Mouse (Mus musculus): ENCODE measurements around the gene Arhgap19. TPM values are rescaled to one million over a fixed set of nuclear protein-coding genes. Genes with fewer than 3 reads are reported as not detected.

The Arhgap19 gene
- polyA plus RNA-seq, 1 experiment: 3.0 TPM

DNA sequence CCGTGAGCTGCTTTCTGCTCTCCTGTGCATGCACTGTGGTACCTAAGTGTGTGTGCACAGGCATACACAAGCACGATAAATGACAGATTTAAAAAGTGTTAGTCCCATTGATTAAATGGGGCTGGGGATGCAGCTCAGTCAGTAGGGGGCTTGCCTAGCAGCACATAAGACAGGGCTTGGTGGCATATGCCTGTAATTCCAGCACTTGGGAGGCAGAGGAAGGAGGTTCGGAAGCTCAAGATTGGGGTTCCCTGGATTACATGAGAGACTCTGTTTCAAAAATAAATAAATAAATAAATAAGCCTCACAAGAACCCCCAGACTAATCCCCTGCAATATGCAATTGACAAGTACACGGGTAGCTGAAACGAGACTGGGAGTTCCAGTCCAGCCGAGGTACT lies 1.4 kb downstream of the Arhgap19 start:
- DNase-seq (ENCODE audit: low read depth): no peak

- no peak for DNase-seq (ENCODE audit: low read depth)
These were observed 4.3 kb downstream of the Arhgap19 start for GRCm38 (mm10) chr19:41797536-41797935.

DNA sequence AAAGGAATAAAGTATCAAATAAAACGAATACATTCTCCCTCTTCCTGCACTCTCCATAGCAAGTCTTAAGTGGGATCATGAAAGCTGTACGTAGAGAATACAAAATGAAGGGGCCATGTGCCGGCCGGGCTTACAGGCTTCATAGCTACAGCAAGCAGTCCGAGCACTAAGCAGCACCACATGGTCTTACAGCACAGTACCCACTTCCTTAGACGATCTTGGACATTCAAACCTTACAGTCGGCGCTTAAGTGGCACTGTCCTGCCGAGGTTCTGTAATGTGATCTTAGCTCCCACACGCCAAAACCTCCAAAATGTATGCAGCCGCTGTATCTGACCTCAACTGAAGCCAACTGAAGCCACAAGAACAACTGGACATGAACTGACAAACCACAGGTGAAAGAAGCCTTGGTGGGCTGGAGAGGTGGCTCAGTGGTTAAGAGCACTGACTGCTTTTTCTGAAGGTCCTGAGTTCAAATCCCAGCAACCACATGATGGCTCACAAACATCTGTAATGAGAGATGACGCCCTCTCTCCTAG lies 5.0 kb downstream of the Arhgap19 start:
- DNase-seq (ENCODE audit: low read depth): no peak

- DNase-seq (ENCODE audit: low read depth): no peak
These were observed 5.6 kb downstream of the Arhgap19 start for GRCm38 (mm10) chr19:41796148-41796760.

GRCm38 (mm10) chr19:41794901-41795300 lies 6.9 kb downstream of the Arhgap19 start:
- DNase-seq (ENCODE audit: low read depth): no peak

DNA sequence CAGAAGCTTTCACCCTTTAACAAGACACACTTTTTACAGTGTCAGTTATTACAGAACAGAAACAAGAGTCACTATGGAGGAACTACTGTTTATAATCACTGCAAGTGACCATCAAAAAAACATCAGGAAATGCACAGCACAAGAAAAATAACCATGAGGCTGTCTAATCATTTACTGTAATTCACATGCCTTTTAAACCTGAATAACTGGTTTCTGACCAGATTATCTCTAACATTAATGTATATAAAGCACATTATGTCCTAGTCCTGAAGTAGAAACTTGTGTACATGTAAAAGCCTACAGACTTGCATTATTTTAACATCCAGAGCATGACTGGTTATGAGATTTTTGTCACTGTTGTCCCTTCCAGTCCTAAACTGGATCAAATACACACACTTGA lies 7.8 kb downstream of the Arhgap19 start:
- DNase-seq (ENCODE audit: low read depth): no peak

- no peak for DNase-seq (ENCODE audit: low read depth)
These were observed 8.8 kb downstream of the Arhgap19 start for GRCm38 (mm10) chr19:41792934-41793486.

DNA sequence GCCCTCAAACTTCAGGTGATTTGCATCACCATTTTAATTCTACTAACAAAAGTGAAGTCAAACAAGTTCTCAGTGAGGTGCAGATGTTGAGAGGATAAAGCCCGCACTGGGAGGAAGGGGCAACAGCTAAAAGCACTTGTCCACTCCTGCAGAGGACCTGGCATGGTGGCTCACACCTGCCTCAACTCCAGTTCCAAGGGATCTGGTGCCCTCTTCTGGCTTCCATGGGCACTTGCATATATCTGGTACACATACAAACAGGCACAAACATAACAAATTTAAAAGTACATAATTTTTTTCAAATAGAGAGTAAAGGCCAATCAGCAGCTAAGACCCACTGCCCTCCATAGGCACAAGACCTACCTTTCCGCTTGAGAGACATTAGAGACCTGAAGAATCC lies 10.5 kb downstream of the Arhgap19 start:
- DNase-seq (ENCODE audit: low read depth): no peak

DNA sequence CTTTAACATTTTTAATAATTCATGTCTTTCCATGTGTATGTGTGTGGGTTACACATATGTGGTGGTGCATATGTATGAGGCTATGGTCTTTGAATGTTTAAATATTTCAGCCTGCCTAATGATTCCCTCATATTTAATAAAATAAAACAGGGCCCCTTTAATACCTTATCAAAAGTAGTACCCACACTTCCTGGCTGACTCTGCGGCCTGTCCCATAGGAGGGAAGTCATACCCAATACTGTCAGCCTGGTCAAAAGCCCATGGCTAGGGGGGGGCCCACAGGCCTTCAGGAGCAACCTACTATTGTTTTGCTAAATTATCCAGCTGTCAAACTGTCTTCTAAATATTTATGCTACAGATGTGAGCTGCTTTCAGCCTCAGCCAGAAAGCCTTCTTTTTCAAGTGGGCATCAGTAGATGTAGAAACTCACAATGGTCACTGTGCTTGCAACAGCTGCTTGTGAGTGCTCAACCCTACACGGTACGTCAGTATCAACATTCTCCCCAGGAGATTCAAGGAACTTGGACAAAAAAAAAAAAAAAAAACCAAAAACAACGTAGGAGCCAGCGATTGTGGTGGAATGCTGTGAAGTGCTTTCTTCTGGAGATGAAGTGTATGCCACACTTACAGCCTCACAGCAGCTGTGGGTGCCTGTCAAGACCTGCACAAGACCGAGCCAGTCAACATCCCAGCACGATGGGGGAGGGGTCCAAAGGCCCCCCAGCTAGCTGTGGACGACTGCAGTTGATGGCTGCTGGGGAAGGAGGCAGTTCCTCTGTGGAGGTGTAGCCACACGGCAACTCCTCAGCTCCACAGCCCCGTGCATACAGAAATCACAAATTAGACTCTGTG lies 12.5 kb downstream of the Arhgap19 start:
- DNase-seq (ENCODE audit: low read depth): no peak

GRCm38 (mm10) chr19:41786896-41787295 lies 15.0 kb downstream of the Arhgap19 start:
- no peak for DNase-seq (ENCODE audit: low read depth)

GRCm38 (mm10) chr19:41777514-41777913 lies 24.3 kb downstream of the Arhgap19 start:
- DNase-seq (ENCODE audit: low read depth): no peak

DNA sequence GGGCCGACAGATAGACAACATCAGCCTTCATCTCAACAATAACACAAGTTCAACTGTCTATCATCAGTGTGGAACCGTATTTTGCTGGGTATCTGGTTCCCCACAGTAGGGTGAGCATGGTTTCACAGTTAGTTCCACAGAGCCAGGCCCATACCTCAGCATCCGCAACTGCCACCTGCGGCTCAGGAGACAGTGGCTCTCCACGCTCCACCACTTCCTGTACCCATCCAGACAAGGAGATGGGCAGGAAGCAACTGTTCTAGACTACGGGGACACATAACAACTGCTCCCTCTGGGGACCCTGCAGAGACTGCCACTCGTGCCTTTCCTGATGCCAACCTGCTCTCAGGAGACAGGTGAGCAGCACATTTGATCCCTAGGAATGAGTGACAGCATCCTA lies 33.1 kb downstream of the Arhgap19 start:
- no peak for DNase-seq (ENCODE audit: low read depth)

DNA sequence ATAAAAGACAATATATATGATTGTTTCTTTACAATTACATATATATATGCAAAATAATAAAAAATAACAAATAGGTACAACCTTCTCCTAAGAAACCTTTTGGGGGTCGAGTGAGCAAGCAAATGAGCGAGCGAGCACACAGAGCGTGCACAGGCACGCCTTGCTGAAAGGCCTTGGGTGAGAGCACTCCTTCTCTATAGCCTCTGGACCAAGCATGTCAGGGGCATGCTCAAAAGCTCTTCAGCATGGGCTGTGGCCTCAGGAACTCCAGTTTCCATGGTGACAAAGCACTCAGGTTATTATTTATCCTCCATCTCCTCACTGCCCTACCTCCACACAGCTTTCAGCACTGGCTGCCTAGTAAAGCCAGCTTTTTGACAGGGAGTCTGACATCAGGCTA lies 35.2 kb downstream of the Arhgap19 start:
- DNase-seq (ENCODE audit: low read depth): no peak

DNA sequence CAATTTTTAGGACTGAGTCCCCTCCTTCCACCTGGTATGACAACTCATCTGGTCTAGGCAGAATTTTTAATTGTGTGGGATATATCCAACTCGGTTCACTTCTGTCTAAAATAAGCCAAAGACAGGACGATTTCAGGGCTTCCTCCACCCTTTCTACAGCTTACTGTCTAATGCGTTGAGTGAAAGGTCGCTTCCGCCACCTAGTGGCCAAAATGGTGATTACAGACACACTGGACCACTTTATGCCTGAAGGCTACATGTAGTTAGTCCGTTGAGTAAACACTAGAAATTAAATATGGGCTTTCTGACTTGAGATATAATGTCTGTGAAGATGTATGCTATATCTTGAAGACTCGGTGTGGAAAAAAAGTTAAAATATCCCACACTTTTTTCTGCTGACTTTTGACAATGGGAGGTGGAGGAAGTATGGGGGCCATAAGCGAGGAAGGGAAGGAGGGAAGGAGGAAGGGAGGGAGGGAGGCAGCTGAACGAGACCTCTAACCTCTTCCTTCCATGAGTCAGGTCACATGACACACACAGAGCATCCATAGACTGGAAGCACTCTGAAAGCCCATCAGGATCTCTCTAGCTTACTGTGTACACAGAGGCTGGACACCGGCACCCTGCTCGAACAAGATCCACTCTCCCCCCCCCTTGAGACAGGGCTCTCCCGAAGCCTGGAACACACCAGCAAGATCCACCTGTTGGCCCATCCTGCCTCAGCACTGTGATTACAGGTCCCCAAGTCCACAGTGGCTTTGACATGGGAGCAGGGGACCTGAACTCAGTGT lies 37.8 kb downstream of the Arhgap19 start:
- DNase-seq (ENCODE audit: low read depth): no peak

DNA sequence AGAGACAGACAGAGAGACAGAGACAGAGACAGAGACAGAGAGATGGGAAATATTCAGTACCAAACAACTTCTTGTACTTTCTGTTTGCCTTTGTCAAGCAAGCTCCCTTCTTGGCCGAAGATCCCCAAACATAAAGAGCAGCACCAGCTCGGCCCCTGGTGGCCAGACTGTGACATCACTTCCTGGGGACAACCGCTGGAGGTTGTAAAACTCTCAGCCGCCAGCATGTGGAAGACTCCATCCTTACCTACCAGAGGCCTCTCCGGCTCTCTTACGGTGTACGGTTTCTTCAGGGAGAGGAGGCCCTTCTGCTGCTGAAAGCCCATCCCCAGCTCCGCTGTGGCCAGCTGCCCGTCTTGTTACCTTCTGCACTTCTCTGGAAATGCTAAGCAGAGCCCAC lies 40.3 kb downstream of the Arhgap19 start:
- DNase-seq (ENCODE audit: low read depth): no peak

DNA sequence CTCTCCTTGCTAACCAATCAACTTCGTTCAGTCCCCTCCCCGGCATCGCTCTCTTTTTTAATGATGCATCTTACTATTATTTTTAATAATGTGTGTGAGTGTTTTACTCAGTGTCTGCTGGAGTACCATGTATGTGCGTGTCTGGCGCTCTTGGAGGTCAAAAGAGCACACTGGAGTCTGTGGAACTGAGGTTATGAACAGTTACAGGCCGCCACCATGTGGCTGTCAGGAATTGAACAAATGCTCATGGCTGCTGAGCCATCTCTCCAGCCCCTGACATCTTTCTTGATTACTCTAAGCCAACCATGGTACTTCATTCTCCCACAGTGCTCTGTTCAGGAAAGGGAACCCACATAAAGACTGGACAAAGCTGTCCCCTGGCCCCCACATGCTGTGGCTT lies 42.1 kb downstream of the Arhgap19 start:
- no peak for DNase-seq (ENCODE audit: low read depth)

DNA sequence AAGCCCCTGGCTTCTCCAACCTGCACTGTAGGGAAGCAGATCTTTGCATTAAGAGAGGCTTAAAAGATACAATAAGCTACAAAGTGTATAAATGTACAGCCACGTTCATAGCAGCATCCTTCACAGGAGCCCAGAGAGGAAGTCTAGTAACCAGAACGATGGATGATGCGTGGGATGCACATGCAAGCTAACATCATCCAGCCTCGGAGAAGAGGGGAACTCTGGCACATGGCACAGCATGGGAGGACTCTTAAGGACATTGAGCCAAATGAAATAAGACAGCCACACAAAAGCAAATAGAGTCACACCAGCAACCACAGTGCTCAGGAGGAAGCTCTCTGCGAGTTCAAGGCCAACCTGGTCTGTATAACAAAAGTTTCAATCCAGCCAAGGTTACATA lies 42.6 kb downstream of the Arhgap19 start:
- no peak for DNase-seq (ENCODE audit: low read depth)

GRCm38 (mm10) chr19:41754760-41755159 lies 47.1 kb downstream of the Arhgap19 start:
- no peak for DNase-seq (ENCODE audit: low read depth)

GRCm38 (mm10) chr19:41751906-41752305 lies 49.9 kb downstream of the Arhgap19 start:
- no peak for DNase-seq (ENCODE audit: low read depth)

DNA sequence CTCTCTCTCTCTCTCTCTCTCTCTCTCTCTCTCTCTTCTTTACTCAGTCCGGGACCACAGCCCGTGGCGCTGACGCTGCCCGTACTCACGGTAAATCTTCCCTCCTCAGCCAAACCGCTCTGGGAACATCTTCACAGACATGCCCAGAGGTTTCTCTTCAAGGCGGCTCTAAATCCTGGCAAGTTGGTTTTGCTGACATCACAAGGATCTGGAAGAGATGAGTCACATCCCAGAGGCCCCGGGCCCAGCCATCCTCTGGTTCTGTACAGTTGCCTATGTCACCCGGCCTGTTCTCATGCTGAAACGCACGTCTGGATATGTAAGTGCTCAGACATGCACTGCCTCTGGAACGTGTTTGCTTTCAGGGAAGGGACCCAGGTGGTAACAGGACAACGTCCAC lies 54.4 kb downstream of the Arhgap19 start:
- no peak for DNase-seq (ENCODE audit: low read depth)

GRCm38 (mm10) chr19:41745941-41746557 lies 55.8 kb downstream of the Arhgap19 start:
- no peak for DNase-seq (ENCODE audit: low read depth)

DNA sequence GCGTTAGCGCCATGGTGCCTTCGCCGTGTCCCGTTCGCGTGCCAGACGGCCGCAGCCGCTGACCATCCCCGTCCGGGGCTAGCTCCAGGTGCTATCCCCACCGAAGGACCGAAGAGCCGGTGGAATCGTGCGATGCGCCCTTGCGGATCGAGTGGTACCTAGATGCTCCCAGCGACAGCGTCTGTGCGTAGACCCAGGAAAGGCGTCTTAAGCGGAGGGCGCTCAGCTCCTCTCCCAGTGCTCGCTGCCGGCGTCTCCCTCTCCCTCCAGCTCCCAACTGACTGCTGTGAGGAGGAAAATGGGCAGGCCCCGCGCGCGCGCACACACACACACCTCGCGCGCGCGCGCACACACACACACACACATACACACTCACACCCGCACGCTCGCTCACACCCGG lies 58.5 kb downstream of the Arhgap19 start, which contains the start of gene Slit1:
Gene Slit1 (minus strand): TSS at position 270 of the 400 bp plus-strand sequence.
- DNase-seq (ENCODE audit: low read depth): no peak

Data from gonadal fat pad, adult 2 months (tissue).